In the genomic region with DNA sequence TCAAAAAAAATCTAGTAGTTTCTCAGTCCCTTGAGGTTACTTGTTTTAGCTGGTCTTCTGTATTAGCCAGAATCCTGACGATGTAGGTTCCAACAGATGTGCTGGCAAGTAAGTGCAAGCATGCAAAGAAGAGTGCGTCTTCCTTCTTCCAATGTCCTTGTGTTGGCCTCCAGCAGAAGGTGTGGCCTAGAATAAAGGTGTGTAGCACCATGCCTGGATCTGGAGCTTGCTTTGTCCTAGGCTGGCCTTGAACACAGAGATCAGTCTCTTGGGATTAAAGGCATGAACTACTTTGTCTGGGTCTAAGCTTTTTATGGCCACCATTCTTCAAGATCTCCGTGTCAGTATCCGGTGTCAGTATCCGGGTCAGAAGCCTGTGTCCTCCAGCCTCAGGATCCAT, we compare ENCODE assay signal across 16 mouse cellular contexts.
"Had no signal": no experiment of that assay in that cellular context is flagged by ENCODE, and none has a peak within 500 bp of the region (broad histone marks: within the 10 kb centered on the region; RNA-seq: fewer than 3 reads in every experiment).

No protein-coding gene starts in this region.

- H3K27me3 ChIP-seq: neural tube, embryonic 13.5 days; neural tube, embryonic 15.5 days; stomach, embryonic 15.5 days had no signal

- H3K27ac ChIP-seq: neural tube, embryonic 13.5 days; neural tube, embryonic 15.5 days; stomach, embryonic 15.5 days; stomach, postnatal 0 days had no signal

- H3K4me3 ChIP-seq: neural tube, embryonic 13.5 days; neural tube, embryonic 15.5 days; stomach, embryonic 15.5 days had no signal

- H3K9me3 ChIP-seq: neural tube, embryonic 13.5 days; neural tube, embryonic 15.5 days; stomach, embryonic 15.5 days had no signal

- H3K9ac ChIP-seq: neural tube, embryonic 13.5 days; neural tube, embryonic 15.5 days; stomach, embryonic 15.5 days had no signal

- H3K36me3 ChIP-seq: neural tube, embryonic 13.5 days; neural tube, embryonic 15.5 days; stomach, embryonic 15.5 days had no signal

- H3K4me1 ChIP-seq: neural tube, embryonic 13.5 days; neural tube, embryonic 15.5 days; stomach, embryonic 15.5 days had no signal

- DNase-seq: retina, postnatal 1 day; right cerebral cortex, adult 18-20 months; right cerebral cortex, postnatal 14 days; right cerebral cortex, postnatal 25 days; right cerebral cortex, postnatal 4 days; spleen, adult 18-20 months; thymus, adult 18-20 months; thymus, adult 2 months; thymus, postnatal 14 days; thymus, postnatal 25 days; thymus, postnatal 36 days; thymus, postnatal 4 days had no signal

- H3K4me2 ChIP-seq: neural tube, embryonic 13.5 days; neural tube, embryonic 15.5 days; stomach, embryonic 15.5 days had no signal
